Mouse (Mus musculus) stomach, postnatal 0 days (tissue): ENCODE measurements around the gene Ptpn1.

Experiments
- CTCF ChIP-seq: IDR thresholded peaks from 2 replicates; pipeline ENCODE4 v1.5.1; 2016; ENCODE audit warnings: antibody characterized with exemption, low read depth, mild to moderate bottlenecking, moderate library complexity
- EP300 ChIP-seq: optimal IDR thresholded peaks from 2 replicates; pipeline ENCODE3; 2016; ENCODE audit warnings: antibody characterized with exemption

GRCm38 (mm10) chr2:167942926-167943633 is 11.2 kb downstream of the Ptpn1 start:
- no peak for TF ChIP-seq CTCF
- TF ChIP-seq EP300: no peak
